Mouse (Mus musculus) small intestine, adult 2 months (tissue): ENCODE results near the gene Map7.

Source experiments
- CTCF ChIP-seq: fragments of 200-500 bp; IDR thresholded peaks from 2 replicates; pipeline ENCODE4 v1.5.1; 2012; ENCODE audit warnings: low read depth, mild to moderate bottlenecking, control low read depth, inconsistent platforms, low read length, moderate library complexity, mixed read lengths; ENCODE audit not compliant: insufficient replicate concordance, insufficient read length; ENCODE audit errors: extremely low read depth
- POLR2A ChIP-seq: fragments of 200-500 bp; IDR thresholded peaks from 2 replicates; pipeline ENCODE4 v1.6.1; 2012; ENCODE audit warnings: low read depth, mild to moderate bottlenecking, control low read depth, inconsistent platforms, low read length, moderate library complexity

DNA sequence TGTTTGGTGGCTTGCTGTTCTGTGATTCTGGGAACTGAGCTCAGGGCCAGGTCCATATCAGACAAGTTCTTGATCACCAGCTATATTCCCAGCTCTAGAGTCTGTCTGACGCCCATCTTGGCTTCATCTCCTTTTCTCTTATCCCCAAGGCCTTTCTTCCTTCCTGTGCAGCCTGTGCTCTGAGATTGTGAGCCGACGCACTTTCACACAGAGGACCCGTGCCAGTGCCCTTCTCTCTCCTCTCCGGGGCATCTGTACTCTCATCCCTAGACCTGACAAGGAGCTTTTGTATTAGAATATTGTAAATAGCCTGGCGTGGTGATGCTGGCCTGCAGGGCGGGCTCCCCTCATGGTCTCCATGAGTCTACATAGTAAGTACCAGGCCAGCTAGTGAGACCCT lies 7.1 kb downstream of the Map7 start:
- TF ChIP-seq POLR2A = no peak
- TF ChIP-seq CTCF = no peak
